Mouse (Mus musculus) MEL (cell line): ENCODE results near the gene Col9a2. TPM values are rescaled to one million over a fixed set of nuclear protein-coding genes. Genes with fewer than 3 reads are reported as not detected.

ENCODE experiments used
- DNase-seq: peaks from one replicate; pipeline ENCODE4 v3.0.0; 2011; ENCODE audit warnings: low read depth, low spot score
- H3K27ac ChIP-seq: 2 replicates; pipeline ENCODE4 v1.5.1; 2012; ENCODE audit warnings: low read depth, mild to moderate bottlenecking, control low read depth, low read length, moderate library complexity; ENCODE audit not compliant: control insufficient read depth
- H3K27me3 ChIP-seq, 2 experiments: fragments of 150-350 bp in 1 of 2; sonication (generic) in 1 of 2; 2 replicates each; pipeline ENCODE4 v1.6.1; 2012; ENCODE audit warnings: low read length in 2 of 2, mild to moderate bottlenecking in 2 of 2, improper control_type of control experiment in 1 of 2, moderate library complexity in 1 of 2; ENCODE audit not compliant: insufficient read depth in 2 of 2, control insufficient read depth in 1 of 2
- H3K36me3 ChIP-seq, 2 experiments: 2 replicates each; pipeline ENCODE4 v1.6.1; 2012 to 2014; ENCODE audit warnings: low read length in 2 of 2, improper control_type of control experiment in 1 of 2, inconsistent platforms in 1 of 2, mild to moderate bottlenecking in 1 of 2; ENCODE audit not compliant: insufficient read depth in 2 of 2, control insufficient read depth in 1 of 2
- H3K4me1 ChIP-seq, 2 experiments: fragments of 150-350 bp in 1 of 2; sonication (generic) in 1 of 2; 2 replicates each; pipeline ENCODE4 v1.6.1; 2012; ENCODE audit warnings: low read length in 2 of 2, improper control_type of control experiment in 1 of 2, mild to moderate bottlenecking in 1 of 2; ENCODE audit not compliant: insufficient read depth in 2 of 2, control insufficient read depth in 1 of 2
- H3K4me3 ChIP-seq, 2 experiments: fragments of 150-350 bp in 1 of 2; sonication (generic) in 1 of 2; 2 replicates each; pipeline ENCODE4 v1.5.1; 2012; ENCODE audit warnings: low read depth in 2 of 2, low read length in 2 of 2, mild to moderate bottlenecking in 2 of 2, moderate library complexity in 2 of 2, control low read depth in 1 of 2, improper control_type of control experiment in 1 of 2; ENCODE audit not compliant: control insufficient read depth in 1 of 2, insufficient read depth in 1 of 2
- H3K79me2 ChIP-seq: 2 replicates; pipeline ENCODE4 v1.6.1; 2012; ENCODE audit warnings: mild to moderate bottlenecking, low read length, moderate library complexity; ENCODE audit not compliant: control insufficient read depth, poor library complexity, insufficient read depth
- H3K9ac ChIP-seq: 2 replicates; pipeline ENCODE4 v1.6.1; 2012; ENCODE audit warnings: low read depth, mild to moderate bottlenecking, control low read depth, low read length, moderate library complexity; ENCODE audit not compliant: control insufficient read depth, poor library complexity, severe bottlenecking
- H3K9me3 ChIP-seq: fragments of 150-350 bp; sonication (generic); replicated peaks from 2 replicates; pipeline ENCODE4 v1.6.1; 2012; ENCODE audit warnings: mild to moderate bottlenecking, low read length, improper control_type of control experiment, moderate library complexity; ENCODE audit not compliant: insufficient read depth
- BHLHE40 ChIP-seq: IDR thresholded peaks from 2 replicates; pipeline ENCODE4 v1.6.1; 2012; ENCODE audit warnings: low read depth, mild to moderate bottlenecking, inconsistent platforms, low read length, improper control_type of control experiment, borderline replicate concordance
- CHD2 ChIP-seq: IDR thresholded peaks from 2 replicates; pipeline ENCODE4 v1.6.1; 2011; ENCODE audit warnings: low read length, improper control_type of control experiment
- CTCF ChIP-seq, 3 experiments: IDR thresholded peaks in 2 of 3; conservative IDR thresholded peaks in 1 of 3; 2 replicates each; pipeline ENCODE4 v1.5.1; 2011 to 2012; ENCODE audit warnings: low read length in 3 of 3, low read depth in 2 of 3, mild to moderate bottlenecking in 2 of 3, improper control_type of control experiment in 1 of 3, inconsistent platforms in 1 of 3, mixed read lengths in 1 of 3, moderate library complexity in 1 of 3; ENCODE audit not compliant: control insufficient read depth in 1 of 3, insufficient read depth in 1 of 3, poor library complexity in 1 of 3, severe bottlenecking in 1 of 3
- EP300 ChIP-seq, 2 experiments: IDR thresholded peaks; 2 replicates each; pipeline ENCODE4 v1.6.1; 2011; ENCODE audit warnings: improper control_type of control experiment in 2 of 2, low read length in 2 of 2, low read depth in 1 of 2, mild to moderate bottlenecking in 1 of 2
- ETS1 ChIP-seq: IDR thresholded peaks from 2 replicates; pipeline ENCODE4 v1.6.1; 2012; ENCODE audit warnings: low read depth, mild to moderate bottlenecking, inconsistent platforms, low read length, improper control_type of control experiment, moderate library complexity
- GATA1 ChIP-seq: IDR thresholded peaks from 2 replicates; pipeline ENCODE4 v1.6.1; 2011; ENCODE audit warnings: low read depth, low read length, improper control_type of control experiment
- HCFC1 ChIP-seq: IDR thresholded peaks from 2 replicates; pipeline ENCODE4 v1.6.1; 2012; ENCODE audit warnings: low read depth, mild to moderate bottlenecking, inconsistent platforms, low read length, improper control_type of control experiment, moderate library complexity
- JUND ChIP-seq: IDR thresholded peaks from 2 replicates; pipeline ENCODE4 v1.6.1; 2011; ENCODE audit warnings: low read depth, mild to moderate bottlenecking, improper control_type of control experiment, low read length
- MAFK ChIP-seq: IDR thresholded peaks from 2 replicates; pipeline ENCODE4 v1.6.1; 2011; ENCODE audit warnings: low read depth, mild to moderate bottlenecking, low read length, improper control_type of control experiment, borderline replicate concordance
- MAZ ChIP-seq: IDR thresholded peaks from 2 replicates; pipeline ENCODE4 v1.6.1; 2012; ENCODE audit warnings: low read depth, mild to moderate bottlenecking, inconsistent platforms, low read length, improper control_type of control experiment
- MEF2A ChIP-seq: IDR thresholded peaks from 2 replicates; pipeline ENCODE4 v1.6.1; 2014; ENCODE audit warnings: low read depth, mild to moderate bottlenecking, inconsistent platforms, low read length, improper control_type of control experiment; ENCODE audit not compliant: poor library complexity, insufficient replicate concordance, severe bottlenecking; ENCODE audit errors: extremely low read depth
- MXI1 ChIP-seq: IDR thresholded peaks from 2 replicates; pipeline ENCODE4 v1.6.1; 2011; ENCODE audit warnings: mild to moderate bottlenecking, low read depth, low read length, improper control_type of control experiment
- MYB ChIP-seq: IDR thresholded peaks from 2 replicates; pipeline ENCODE4 v1.6.1; 2011; ENCODE audit warnings: mild to moderate bottlenecking, low read depth, low read length, improper control_type of control experiment
- MYC ChIP-seq: IDR thresholded peaks from 2 replicates; pipeline ENCODE4 v1.6.1; 2011; ENCODE audit warnings: low read depth, mild to moderate bottlenecking, low read length, improper control_type of control experiment, moderate library complexity
- NRF1 ChIP-seq: IDR thresholded peaks from 2 replicates; pipeline ENCODE4 v1.6.1; 2014; ENCODE audit warnings: low read depth, mild to moderate bottlenecking, inconsistent platforms, low read length, improper control_type of control experiment, moderate library complexity; ENCODE audit not compliant: poor library complexity, insufficient read depth, severe bottlenecking
- POLR2A ChIP-seq, 2 experiments: IDR thresholded peaks; 2 replicates each; pipeline ENCODE4 v1.6.1; 2011 to 2012; ENCODE audit warnings: low read length in 2 of 2, mild to moderate bottlenecking in 2 of 2, control low read depth in 1 of 2, improper control_type of control experiment in 1 of 2, low read depth in 1 of 2, moderate library complexity in 1 of 2; ENCODE audit not compliant: control insufficient read depth in 1 of 2, insufficient read depth in 1 of 2, poor library complexity in 1 of 2
- RAD21 ChIP-seq: IDR thresholded peaks from 2 replicates; pipeline ENCODE4 v1.6.1; 2011; ENCODE audit warnings: mild to moderate bottlenecking, low read depth, low read length, improper control_type of control experiment
- SMC3 ChIP-seq: IDR thresholded peaks from 2 replicates; pipeline ENCODE4 v1.6.1; 2011; ENCODE audit warnings: low read depth, low read length, improper control_type of control experiment
- TBP ChIP-seq: IDR thresholded peaks from 2 replicates; pipeline ENCODE4 v1.8.0; 2011; ENCODE audit warnings: low read depth, low read length, improper control_type of control experiment
- TCF12 ChIP-seq: IDR thresholded peaks from 2 replicates; pipeline ENCODE4 v1.6.1; 2014; ENCODE audit warnings: low read depth, mild to moderate bottlenecking, inconsistent platforms, low read length, improper control_type of control experiment, moderate library complexity
- USF1 ChIP-seq: IDR thresholded peaks from 2 replicates; pipeline ENCODE4 v1.6.1; 2014; ENCODE audit warnings: low read depth, mild to moderate bottlenecking, inconsistent platforms, low read length, improper control_type of control experiment, moderate library complexity
- USF2 ChIP-seq, 2 experiments: IDR thresholded peaks; 2 replicates each; pipeline ENCODE4 v1.6.1; 2011 to 2012; ENCODE audit warnings: improper control_type of control experiment in 2 of 2, low read length in 2 of 2, borderline replicate concordance in 1 of 2, inconsistent platforms in 1 of 2, low read depth in 1 of 2, mild to moderate bottlenecking in 1 of 2; ENCODE audit not compliant: insufficient read depth in 1 of 2
- ZC3H11A ChIP-seq: IDR thresholded peaks from 2 replicates; pipeline ENCODE4 v1.6.1; 2012; ENCODE audit warnings: low read depth, mild to moderate bottlenecking, inconsistent platforms, low read length, improper control_type of control experiment
- polyA plus RNA-seq, 2 experiments: library from polyadenylated mRNA; stranded (reverse) in 1 of 2; unstranded in 1 of 2; fragments of >175 nt in 1 of 2; fragments of >200 nt in 1 of 2; gene quantifications; 2 replicates each; pipeline versions ENCODE4 v1.2.1 to v1.2.4; 2012; ENCODE audit warnings: low replicate concordance in 2 of 2, low read depth in 1 of 2; ENCODE audit not compliant: insufficient read length in 2 of 2, insufficient read depth in 1 of 2, missing spikeins in 1 of 2
- total RNA-seq: library from RNA; depleted of rRNA; stranded (reverse); fragments of 300-350 nt; gene quantifications from 2 replicates; pipeline ENCODE4 v1.2.3, GENCODE M21; 2012

Col9a2 gene
- total and polyA plus RNA-seq, 3 experiments, result 0.12 TPM; not detected in 2

DNA sequence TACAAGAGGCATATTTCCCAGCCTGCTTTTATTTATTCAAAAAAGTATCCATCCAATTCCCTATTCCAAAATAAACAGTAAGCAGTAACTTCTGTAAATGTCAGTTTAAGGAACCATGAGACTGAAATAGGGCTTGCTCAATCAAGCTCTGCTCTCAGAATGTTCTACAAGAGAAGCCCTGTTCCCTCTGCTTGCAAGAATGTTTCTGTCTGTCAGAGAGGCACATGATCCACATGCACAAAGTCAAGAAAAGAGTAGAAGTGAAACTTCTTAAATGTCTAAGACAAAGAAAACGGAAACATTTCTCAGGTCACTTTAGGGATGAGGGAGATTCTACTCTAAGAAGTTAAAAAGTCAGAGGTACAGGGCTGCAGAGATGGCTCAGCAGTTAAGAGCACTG is 46.2 kb upstream of the Col9a2 start:
- peaks cover 60% of the 10 kb centered on the region for H3K79me2 ChIP-seq
- H3K4me3 ChIP-seq, result no peak overlapping the region
- H3K4me1 ChIP-seq, result peaks cover 0 to 3% of the 10 kb centered on the region in 2 experiments; a peak in 1 of 4 replicates
- TF ChIP-seq TCF12 (no peak), SMC3 (no peak), HCFC1 (no peak), MEF2A (no peak), EP300 (IDR thresholded peaks at IDR 0.05; ENCODE audit: low read depth in 1 of 2, low read length in 2 of 2) (no peak), MAZ (no peak), USF2 (IDR thresholded peaks at IDR 0.05; ENCODE audit: borderline replicate concordance in 1 of 2, insufficient read depth in 1 of 2, low read depth in 1 of 2, low read length in 2 of 2) (no peak), CHD2 (no peak), MXI1 (no peak), CTCF (IDR thresholded peaks at IDR 0.05 in 2 of 3, conservative IDR thresholded peaks at IDR 0.05 in 1 of 3; ENCODE audit: control insufficient read depth in 1 of 3, insufficient read depth in 1 of 3, low read depth in 2 of 3, low read length in 3 of 3, poor library complexity in 1 of 3, severe bottlenecking in 1 of 3) (no peak), MAFK (no peak), ZC3H11A (no peak), MYC (no peak)
- no peak overlapping the region for H3K9ac ChIP-seq
- no peaks in the 10 kb centered on the region for H3K27me3 ChIP-seq
- H3K36me3 ChIP-seq, result peaks cover 6 to 7% of the 10 kb centered on the region in 2 experiments; a peak in 3 of 4 replicates
- H3K27ac ChIP-seq, result no peak overlapping the region
- no peak for DNase-seq
- H3K9me3 ChIP-seq, result no peaks in the 10 kb centered on the region

DNA sequence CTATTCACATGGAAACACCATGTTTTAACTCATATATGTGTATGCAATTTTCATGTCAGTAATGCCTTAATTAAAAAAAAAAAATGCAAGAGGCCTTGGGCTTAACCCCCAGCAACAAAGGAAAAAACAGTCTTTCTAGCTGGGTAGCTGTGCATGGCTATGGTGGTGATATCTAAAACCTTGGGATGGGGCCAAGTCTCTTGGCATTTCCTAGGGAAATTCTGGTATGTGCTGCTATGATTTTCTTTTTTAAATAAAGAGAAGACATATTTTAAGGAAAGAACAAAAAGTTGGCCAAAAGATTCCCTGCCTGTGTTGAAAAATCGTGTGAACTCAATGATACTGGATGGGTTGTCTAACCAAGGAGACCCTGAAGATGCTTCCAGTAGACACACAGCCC is 43.3 kb upstream of the Col9a2 start:
- no peak for DNase-seq
- Histone ChIP-seq H3K4me3 (no peak overlapping the region), H3K9ac (no peak overlapping the region), H3K27ac (no peak overlapping the region), H3K27me3 (no peaks in the 10 kb centered on the region), H3K9me3 (no peaks in the 10 kb centered on the region), H3K79me2 (peaks cover 63% of the 10 kb centered on the region), H3K36me3 (peaks cover 3 to 16% of the 10 kb centered on the region in 2 experiments), H3K4me1 (peaks cover 3 to 10% of the 10 kb centered on the region in 2 experiments; a peak in 3 of 4 replicates)
- no peak for TF ChIP-seq JUND
- no peak for TF ChIP-seq MEF2A
- TF ChIP-seq TBP, result no peak
- TF ChIP-seq TCF12, result no peak
- TF ChIP-seq USF1, result no peak
- no peak for TF ChIP-seq EP300 (IDR thresholded peaks at IDR 0.05; ENCODE audit: low read depth in 1 of 2, low read length in 2 of 2)
- TF ChIP-seq ETS1, result no peak
- no peak for TF ChIP-seq MYC
- no peak for TF ChIP-seq MYB
- no peak for TF ChIP-seq RAD21
- TF ChIP-seq POLR2A (IDR thresholded peaks at IDR 0.05; ENCODE audit: control insufficient read depth in 1 of 2, insufficient read depth in 1 of 2, low read depth in 1 of 2, low read length in 2 of 2, poor library complexity in 1 of 2), result no peak
- no peak for TF ChIP-seq CTCF (IDR thresholded peaks at IDR 0.05 in 2 of 3, conservative IDR thresholded peaks at IDR 0.05 in 1 of 3; ENCODE audit: control insufficient read depth in 1 of 3, insufficient read depth in 1 of 3, low read depth in 2 of 3, low read length in 3 of 3, poor library complexity in 1 of 3, severe bottlenecking in 1 of 3)
- TF ChIP-seq NRF1, result no peak
- TF ChIP-seq MAFK, result no peak
- no peak for TF ChIP-seq BHLHE40
- TF ChIP-seq USF2 (IDR thresholded peaks at IDR 0.05; ENCODE audit: borderline replicate concordance in 1 of 2, insufficient read depth in 1 of 2, low read depth in 1 of 2, low read length in 2 of 2), result no peak
- no peak for TF ChIP-seq GATA1
